Mouse (Mus musculus) cerebellum, adult 2 months (tissue): Measurements from ENCODE around the gene Nckap5l. TPM values are rescaled to one million over a fixed set of nuclear protein-coding genes. Genes with fewer than 3 reads are reported as not detected.
A peak's percentile ranks its signal among the peaks of the same experiment; 100 is the strongest.

Experiments
- DNase-seq, 2 experiments: peaks; one replicate each; pipeline ENCODE4 v3.0.0; 2021
- H3K27ac ChIP-seq: fragments of 200-500 bp; 2 replicates; pipeline ENCODE4 v1.5.1; 2012; ENCODE audit warnings: low read length, control low read depth, inconsistent platforms; ENCODE audit not compliant: insufficient read depth
- H3K27me3 ChIP-seq: fragments of 200-500 bp; 2 replicates; pipeline ENCODE4 v1.6.1; 2012; ENCODE audit warnings: inconsistent platforms, mild to moderate bottlenecking, low read length, moderate library complexity; ENCODE audit not compliant: control insufficient read depth, insufficient read depth
- H3K4me1 ChIP-seq: fragments of 200-500 bp; 2 replicates; pipeline ENCODE4 v1.6.1; 2011; ENCODE audit warnings: low read length; ENCODE audit not compliant: control insufficient read depth, insufficient read depth
- H3K4me3 ChIP-seq: fragments of 200-500 bp; replicated peaks from 2 replicates; pipeline ENCODE3; 2011; ENCODE audit warnings: mild to moderate bottlenecking, low read depth, low read length, control low read depth; ENCODE audit not compliant: insufficient read depth
- CTCF ChIP-seq: fragments of 200-500 bp; IDR thresholded peaks from 2 replicates; pipeline ENCODE4 v1.5.1; 2011; ENCODE audit warnings: low read depth, mild to moderate bottlenecking, control low read depth, low read length, moderate library complexity, borderline replicate concordance; ENCODE audit not compliant: insufficient read depth
- POLR2A ChIP-seq: fragments of 200-500 bp; IDR thresholded peaks from 2 replicates; pipeline ENCODE4 v1.6.1; 2011; ENCODE audit warnings: low read length, control low read depth, borderline replicate concordance; ENCODE audit not compliant: insufficient read depth
- WGBS: fragments of 180-500 bp; shearing (Covaris S2); methylation state at CpG from one replicate; pipeline ENCODE4 v1.1.7; 2018; 5-methylcytosine and 5-hydroxymethylcytosine counted together
- polyA plus RNA-seq: library from polyadenylated mRNA; depleted of rRNA; stranded (reverse); fragments of >200 nt; gene quantifications from 2 replicates; pipeline ENCODE4 v1.2.3, GENCODE M21; 2012

The Nckap5l gene
- polyA plus RNA-seq, 1 experiment = 12.3 TPM

GRCm38 (mm10) chr15:99420521-99421014 is 37.0 kb downstream of the Nckap5l start:
- no peaks in the 10 kb centered on the region for H3K27me3 ChIP-seq
- H3K4me3 ChIP-seq = no peak overlapping the region
- no peak for DNase-seq
- WGBS = 11% methylated on average over 12 of the region's 12 CpGs
- H3K4me1 ChIP-seq = no peaks in the 10 kb centered on the region
- no peak for TF ChIP-seq POLR2A
- no peak for TF ChIP-seq CTCF
- H3K27ac ChIP-seq = no peak overlapping the region

- Histone ChIP-seq H3K4me1 (no peaks in the 10 kb centered on the region), H3K4me3 (no peak overlapping the region), H3K27me3 (no peaks in the 10 kb centered on the region), H3K27ac (no peak overlapping the region)
- no peak for DNase-seq
- WGBS = 16% methylated on average over 5 of the region's 5 CpGs
- no peak for TF ChIP-seq CTCF
These were observed 37.4 kb downstream of the Nckap5l start for GRCm38 (mm10) chr15:99420101-99420500.

- 45% methylated on average over 17 of the region's 17 CpGs for WGBS
- no peak overlapping the region for H3K4me3 ChIP-seq
- DNase-seq = no peak
These were observed 39.8 kb downstream of the Nckap5l start for GRCm38 (mm10) chr15:99417692-99418271.

GRCm38 (mm10) chr15:99416957-99417356 is 40.6 kb downstream of the Nckap5l start:
- Histone ChIP-seq H3K4me3 (no peak overlapping the region), H3K4me1 (no peaks in the 10 kb centered on the region), H3K27me3 (no peaks in the 10 kb centered on the region), H3K27ac (no peak overlapping the region)
- no peak for DNase-seq
- 10% methylated on average over 4 of the region's 4 CpGs for WGBS
- TF ChIP-seq CTCF = no peak

More at GRCm38 (mm10) chr15:99417692-99418271, 39.8 kb downstream of the Nckap5l start:
- H3K27me3 ChIP-seq = no peaks in the 10 kb centered on the region
- H3K27ac ChIP-seq = no peak overlapping the region
- no peaks in the 10 kb centered on the region for H3K4me1 ChIP-seq
- TF ChIP-seq POLR2A (no peak), CTCF (no peak)

GRCm38 (mm10) chr15:99416348-99416882 is 41.1 kb downstream of the Nckap5l start:
- DNase-seq = peak; percentile 78 to 81
- Histone ChIP-seq H3K27ac (no peak overlapping the region), H3K4me3 (peak overlapping the region; percentile 39), H3K4me1 (no peaks in the 10 kb centered on the region), H3K27me3 (no peaks in the 10 kb centered on the region)
- 12% methylated on average over 13 of the region's 13 CpGs for WGBS
- TF ChIP-seq POLR2A (no peak), CTCF (peak; percentile 100)

GRCm38 (mm10) chr15:99415793-99416192 is 41.8 kb downstream of the Nckap5l start:
- TF ChIP-seq CTCF (peak; percentile 43; the same call in 1 of the 2 replicates), POLR2A (no peak)
- no peaks in the 10 kb centered on the region for H3K27me3 ChIP-seq
- DNase-seq = peak; percentile 45 to 68
- H3K4me1 ChIP-seq = no peaks in the 10 kb centered on the region
- 7% methylated on average over 2 of the region's 2 CpGs for WGBS
- no peak overlapping the region for H3K27ac ChIP-seq
- no peak overlapping the region for H3K4me3 ChIP-seq

GRCm38 (mm10) chr15:99411747-99412146 is 45.8 kb downstream of the Nckap5l start:
- Histone ChIP-seq H3K4me1 (no peaks in the 10 kb centered on the region), H3K27me3 (no peaks in the 10 kb centered on the region), H3K4me3 (no peak overlapping the region), H3K27ac (no peak overlapping the region)
- WGBS = 51% methylated on average over 14 of the region's 14 CpGs
- no peak for DNase-seq
- TF ChIP-seq CTCF (no peak), POLR2A (no peak)

- no peak overlapping the region for H3K27ac ChIP-seq
- TF ChIP-seq CTCF (no peak), POLR2A (no peak)
- no peaks in the 10 kb centered on the region for H3K27me3 ChIP-seq
- DNase-seq = no peak
- H3K4me3 ChIP-seq = no peak overlapping the region
- H3K4me1 ChIP-seq = no peaks in the 10 kb centered on the region
- 73% methylated on average over 9 of the region's 9 CpGs for WGBS
These were observed 48.7 kb downstream of the Nckap5l start for GRCm38 (mm10) chr15:99408845-99409244.
